Mouse (Mus musculus) adrenal gland (tissue): Measurements from ENCODE around the gene Tigd3.

Experiments used
- intact Hi-C: fragments of 180-260 bp; cut with DNase I; formaldehyde crosslinking; loops from one replicate; pipeline ENCODE4 v1.15.1; 2025

Tigd3 gene

GRCm38 (mm10) chr19:5878362-5878722 is 15.6 kb downstream of the Tigd3 start:
- intact Hi-C loops = loop anchor here (2.0 kb wide), 2 partner anchors 28 to 84 kb away; no protein-coding TSS in a partner anchor

- intact Hi-C loops = loop anchor here (2.0 kb wide), 2 partner anchors 27 to 83 kb away; no protein-coding TSS in a partner anchor
Measured at GRCm38 (mm10) chr19:5877618-5878361, 16.2 kb downstream of the Tigd3 start, which contains the start of gene Slc25a45. Slc25a45 (plus strand) TSS chr19:5877808.

DNA sequence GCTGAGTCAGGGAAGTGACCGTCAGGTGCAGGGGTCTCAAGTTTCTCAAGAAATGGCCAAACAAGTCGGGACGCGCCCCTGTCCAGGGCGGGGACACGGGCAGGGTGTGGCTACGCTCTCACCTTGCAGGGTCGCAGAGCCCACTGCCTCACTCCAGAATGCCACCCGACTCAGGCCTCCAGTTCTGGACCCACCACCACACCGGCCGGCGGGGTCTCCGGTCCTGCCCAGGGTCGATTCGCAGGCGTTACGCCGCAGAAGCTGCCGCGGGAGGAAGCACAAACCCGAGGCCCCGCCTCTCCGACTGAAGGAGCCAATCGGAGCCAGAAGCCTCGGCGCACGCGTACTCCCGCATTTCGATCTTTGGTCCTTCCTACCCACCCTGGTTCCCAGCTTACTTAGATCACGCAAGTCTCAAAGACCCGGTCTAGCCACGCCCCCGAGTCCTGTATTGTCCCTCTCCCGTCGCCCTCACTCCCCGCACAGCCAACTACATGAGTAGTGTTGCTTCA is 18.9 kb downstream of the Tigd3 start, which contains the start of gene Frmd8:
TSS of gene Frmd8 (minus strand) at position 306 of the 512 bp plus-strand sequence.
- intact Hi-C loops = no loop called here

DNA sequence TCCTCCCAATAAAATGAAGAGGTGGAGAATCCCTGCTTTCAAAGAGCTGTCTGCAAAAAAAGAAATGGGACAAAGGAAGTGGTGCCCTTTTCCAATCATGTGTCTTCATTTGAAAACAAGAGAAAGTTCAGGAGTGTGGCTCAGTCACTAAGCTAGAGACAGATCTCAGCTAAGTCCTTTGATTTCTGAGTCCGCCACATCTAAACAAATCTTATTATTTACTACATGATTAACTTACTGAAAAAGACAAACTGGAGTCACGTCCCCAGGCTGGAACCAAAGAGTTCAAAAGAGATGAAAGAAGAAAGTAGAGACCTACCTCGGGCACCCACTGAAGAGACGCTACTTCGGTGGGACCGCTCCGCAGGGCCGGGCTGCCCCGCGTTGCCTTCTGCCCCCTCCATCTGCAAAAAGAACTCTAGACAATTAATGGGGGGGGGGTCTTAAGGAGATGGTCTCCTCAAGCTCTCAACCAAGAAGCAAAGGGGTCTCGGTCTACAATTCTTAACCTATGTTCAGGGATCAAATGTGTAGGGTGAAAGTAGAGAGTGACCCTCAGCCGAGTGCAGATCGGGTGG is 19.5 kb downstream of the Tigd3 start:
- intact Hi-C loops = no loop called here

DNA sequence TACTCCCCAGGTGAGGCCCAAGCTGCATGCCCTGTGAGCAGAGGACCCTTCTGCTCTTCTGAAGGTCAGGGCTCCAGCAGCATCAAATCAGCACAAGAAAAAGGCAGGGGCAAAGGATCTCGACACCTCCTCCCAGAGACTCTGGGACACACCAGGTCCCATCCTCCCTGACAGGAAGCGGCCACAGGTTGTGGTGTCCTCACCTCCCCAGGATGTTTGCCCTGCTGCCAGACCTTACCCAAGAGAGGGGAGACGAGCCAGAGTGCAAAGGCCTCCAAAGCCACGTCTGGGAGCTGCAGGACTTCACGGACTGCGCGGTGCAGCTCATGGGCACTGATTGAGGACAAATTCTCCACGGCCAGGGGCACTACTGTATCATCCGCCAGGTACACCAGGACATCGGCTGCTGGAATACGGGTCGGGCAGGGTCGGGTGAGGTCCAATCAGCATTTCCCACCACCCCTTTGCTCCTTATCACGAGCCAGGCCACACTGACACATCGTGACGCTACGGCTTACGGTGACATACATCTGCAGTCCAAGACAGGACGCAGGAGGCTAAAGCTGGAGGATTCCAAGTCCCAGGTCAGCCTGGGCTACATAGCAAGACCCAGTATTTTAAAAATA is 20.9 kb downstream of the Tigd3 start:
- intact Hi-C loops = no loop called here

DNA sequence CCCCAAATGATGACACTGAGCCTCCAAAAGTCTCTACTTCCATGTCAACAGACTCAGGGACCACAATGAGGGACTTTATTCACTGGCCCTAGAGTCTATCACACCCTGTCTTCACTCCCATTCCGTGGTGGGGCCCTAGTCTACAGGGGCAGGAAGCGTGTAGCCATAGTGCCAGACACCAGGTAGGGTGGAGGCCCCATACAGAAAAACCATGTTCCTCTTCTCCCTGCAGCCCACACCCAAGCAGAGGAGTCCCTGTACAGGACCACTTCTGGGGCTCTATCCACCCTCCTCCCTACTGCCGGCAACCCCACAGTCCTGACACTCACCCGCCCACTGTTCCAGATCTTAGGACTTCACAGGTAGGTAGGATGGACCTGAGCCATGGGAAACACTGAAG is 21.4 kb downstream of the Tigd3 start:
- intact Hi-C loops = no loop called here

GRCm38 (mm10) chr19:5871683-5872082 is 22.3 kb downstream of the Tigd3 start:
- intact Hi-C loops = no loop called here

GRCm38 (mm10) chr19:5871273-5871672 is 22.7 kb downstream of the Tigd3 start:
- intact Hi-C loops = no loop called here

DNA sequence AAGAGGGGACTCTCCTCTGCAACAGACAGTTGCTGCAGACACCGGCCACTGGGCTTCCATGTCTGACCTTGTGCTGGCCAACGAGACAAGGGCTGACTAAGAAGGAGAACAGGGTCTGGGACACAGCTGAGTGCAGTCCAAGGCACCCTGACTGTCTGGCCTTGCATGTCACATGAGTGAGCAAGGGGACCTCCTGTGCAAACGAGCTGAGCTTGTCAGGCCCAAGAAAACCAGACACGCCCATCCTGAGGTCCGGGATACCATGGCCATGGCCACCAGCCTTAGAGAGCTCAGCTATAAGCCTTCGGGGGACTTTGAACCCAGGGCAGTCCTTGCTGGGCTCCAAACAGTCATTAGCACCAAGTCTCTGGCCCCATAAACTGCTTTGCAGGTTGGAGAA is 25.9 kb downstream of the Tigd3 start:
- intact Hi-C loops = no loop called here

DNA sequence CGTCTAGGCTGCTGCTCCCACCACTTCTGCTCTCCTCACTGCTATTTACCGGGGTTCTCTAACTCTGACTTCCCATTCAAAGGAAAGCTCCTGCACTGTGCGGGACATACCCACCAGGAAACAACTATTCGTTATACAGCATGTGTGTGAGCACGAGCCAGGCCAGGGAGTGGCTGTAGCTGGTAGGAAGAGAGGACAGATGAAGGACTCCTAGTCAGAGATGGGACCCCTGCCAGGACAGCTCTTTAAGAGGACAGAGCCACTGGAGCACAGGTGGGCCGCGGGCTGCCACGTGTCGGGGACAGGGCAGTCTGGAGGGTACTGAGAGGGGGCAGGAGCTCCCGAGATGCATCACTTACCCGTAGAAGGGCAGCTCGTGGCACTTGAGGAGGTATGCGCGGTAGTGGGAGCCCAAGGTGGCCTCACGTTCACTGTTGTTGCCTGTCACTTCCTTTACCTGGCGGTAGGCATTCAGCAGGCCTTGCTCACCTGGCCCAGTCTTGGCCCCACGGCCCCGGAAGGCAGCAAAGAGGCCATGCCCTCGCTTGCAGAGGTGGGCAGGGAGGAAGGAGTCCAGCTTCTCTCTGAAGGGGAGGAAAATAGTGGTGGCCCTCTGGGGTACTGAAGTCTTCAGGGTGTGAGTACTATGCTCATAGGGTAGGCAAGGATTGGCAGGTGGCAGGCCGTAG is 29.1 kb downstream of the Tigd3 start:
- intact Hi-C loops = no loop called here

DNA sequence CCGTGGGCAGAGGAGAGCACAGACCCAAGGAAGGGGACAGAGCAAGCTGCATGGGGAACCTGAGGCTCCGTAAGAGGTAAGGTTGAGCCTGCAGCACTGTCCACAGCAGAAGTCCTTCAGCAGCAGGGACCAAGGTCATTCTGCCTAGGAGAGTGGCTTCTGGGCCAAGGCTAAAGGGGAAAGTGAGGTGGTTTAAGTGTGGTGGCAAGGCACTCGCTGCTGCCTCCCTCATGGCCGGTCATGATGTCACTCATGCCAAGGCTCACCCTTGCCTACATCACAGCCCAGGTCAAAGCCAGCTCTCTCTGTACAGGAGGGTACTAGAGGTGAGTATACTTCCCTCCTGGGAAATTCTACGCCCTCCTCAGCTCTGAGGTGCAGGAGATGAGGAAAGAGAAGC is 30.2 kb downstream of the Tigd3 start:
- intact Hi-C loops = no loop called here

DNA sequence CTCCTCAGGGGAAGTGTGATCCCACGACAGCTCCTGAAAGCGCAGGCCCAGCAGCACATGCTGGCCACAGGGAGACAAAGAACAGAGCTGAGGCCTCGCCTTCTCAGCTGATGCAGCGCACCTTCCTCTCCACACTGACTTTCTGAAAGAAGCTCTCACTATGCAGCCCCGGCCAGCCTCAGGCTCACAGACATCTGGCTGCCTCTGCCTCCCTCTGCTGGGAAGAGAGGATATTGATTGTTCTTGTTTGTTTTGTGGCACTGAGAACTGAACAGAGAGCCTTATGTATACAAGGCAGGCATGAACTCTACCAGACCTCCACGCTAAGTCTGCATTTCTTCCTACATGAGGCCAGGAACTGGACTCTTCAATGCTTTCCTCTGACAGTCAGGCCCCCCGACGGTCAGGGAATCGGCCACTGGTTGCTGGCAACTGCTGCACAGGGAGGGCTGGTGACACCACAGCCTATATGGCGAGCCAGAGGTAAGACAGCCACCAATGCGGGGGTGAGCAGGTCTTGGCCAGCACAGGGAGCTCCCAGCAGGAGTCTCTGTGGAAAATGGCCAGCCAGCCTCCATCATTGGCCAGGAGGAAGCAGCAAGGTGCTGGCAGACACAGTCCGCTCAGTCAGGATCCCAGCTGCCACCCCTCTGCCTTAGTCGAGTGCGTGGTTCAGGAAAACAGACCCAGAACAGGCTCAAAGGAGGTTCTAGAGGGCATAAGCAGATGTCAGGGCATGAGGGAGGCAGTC is 31.4 kb downstream of the Tigd3 start:
- intact Hi-C loops = no loop called here

DNA sequence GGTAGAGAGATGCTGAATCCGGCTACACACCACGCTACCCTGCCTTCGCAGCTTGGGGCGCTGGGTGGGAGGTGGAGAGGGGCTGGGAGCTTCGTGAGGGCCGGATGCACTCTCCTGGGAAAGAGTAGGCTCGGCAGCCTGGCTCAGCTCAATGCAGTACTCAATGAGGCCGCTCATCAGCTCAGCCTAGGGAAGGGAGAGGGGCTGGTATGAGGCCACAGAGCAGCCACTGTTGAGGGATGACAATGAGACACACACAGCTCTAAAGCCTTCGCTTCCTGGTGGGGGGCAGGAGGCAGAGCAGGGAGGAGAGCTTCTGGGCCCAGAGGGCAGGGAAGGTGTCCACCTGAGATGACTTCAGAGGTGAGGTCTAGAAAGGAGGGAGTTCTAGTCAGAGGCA is 37.3 kb downstream of the Tigd3 start:
- intact Hi-C loops = loop anchor here (10.0 kb wide), 1 partner anchor 492 kb away; the partner anchor contains the start of genes Banf1 and Eif1ad

- intact Hi-C loops = loop anchor here (10.0 kb wide), 1 partner anchor 487 kb away; the partner anchor contains the start of genes Banf1 and Eif1ad
Measured at GRCm38 (mm10) chr19:5852035-5852722, 41.8 kb downstream of the Tigd3 start.

- intact Hi-C loops = loop anchor here (2.0 to 10.0 kb wide), 3 partner anchors 27 to 487 kb away; partner anchors contain the start of genes Banf1 and Eif1ad
Measured at GRCm38 (mm10) chr19:5851481-5851971, 42.4 kb downstream of the Tigd3 start.

- intact Hi-C loops = loop anchor here (2.0 to 10.0 kb wide), 3 partner anchors 28 to 486 kb away; partner anchors contain the start of genes Banf1 and Eif1ad
Measured at GRCm38 (mm10) chr19:5850860-5851259, 43.1 kb downstream of the Tigd3 start.

DNA sequence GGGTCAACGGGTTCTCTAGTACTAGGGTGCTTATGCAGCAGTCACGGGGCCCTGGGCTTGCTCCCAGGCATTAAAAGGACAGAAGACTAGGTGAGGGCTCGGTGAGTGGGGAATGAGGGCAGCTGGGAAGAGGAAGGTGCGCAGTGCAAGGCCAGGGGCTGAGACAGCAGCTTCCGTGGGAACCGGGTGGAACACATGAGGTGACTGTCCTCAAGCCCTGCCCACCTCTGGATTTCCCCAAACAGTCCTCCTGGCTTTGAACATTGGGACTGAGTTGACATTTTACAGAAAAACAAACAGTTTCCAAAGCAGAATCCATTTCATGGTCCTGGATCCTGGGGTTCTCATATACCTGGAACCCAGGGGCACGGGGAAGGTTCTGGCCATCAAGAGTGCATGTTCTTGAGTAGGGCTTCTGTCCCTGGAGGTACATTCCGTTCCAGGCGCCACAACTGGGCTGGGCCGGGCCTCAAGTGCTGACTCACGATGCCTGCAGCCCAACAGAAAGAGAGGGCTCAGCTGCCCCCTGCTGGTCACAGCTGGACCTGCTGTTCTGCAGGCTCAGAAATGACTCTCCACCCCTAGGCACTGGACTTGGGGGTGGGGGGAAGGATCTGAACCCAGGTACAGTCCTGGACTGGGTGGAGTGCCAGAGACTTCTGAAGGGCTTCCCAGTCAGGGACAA is 44.0 kb downstream of the Tigd3 start:
- intact Hi-C loops = loop anchor here (2.0 to 10.0 kb wide), 3 partner anchors 29 to 485 kb away; partner anchors contain the start of genes Banf1 and Eif1ad

DNA sequence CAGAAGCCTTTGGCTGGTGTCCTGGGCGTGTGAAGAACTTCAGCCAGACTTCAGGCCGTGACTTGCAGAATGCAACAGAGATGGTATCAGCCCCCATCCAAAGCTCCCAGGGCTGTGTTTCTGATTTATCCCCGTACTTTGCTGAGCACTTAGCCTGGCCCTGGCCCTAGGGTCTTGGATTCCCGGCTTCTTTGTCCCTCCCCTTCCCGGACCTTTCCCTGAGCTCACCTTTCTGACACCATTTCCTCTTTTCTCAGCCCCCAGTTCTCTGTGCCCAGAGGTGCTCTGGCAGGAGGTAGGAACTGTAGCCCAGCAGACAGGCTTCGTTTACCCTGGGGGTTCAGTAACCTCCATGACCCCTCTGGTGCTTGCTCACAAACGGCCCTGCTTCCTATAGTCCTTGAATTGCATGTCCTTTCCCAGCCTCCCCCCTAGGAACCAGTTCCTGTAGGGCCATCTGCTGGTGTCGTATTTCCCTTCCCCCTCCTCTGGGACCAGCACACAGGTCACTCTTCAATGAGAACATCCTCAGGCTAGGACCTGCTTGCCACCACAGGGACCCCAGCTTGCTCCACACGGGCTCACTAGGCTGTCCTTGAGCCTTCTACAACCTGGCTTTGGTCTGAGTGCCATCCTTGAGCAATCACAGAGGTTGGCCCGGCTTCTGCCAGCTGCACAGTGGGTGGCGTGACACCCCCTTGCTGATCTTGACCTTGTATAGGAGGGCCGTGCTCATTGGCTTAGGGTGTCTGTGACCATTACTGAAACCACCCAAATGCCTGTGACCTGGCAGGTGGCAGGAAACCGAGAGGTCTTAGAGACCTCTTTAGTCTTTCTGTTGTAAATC is 44.9 kb downstream of the Tigd3 start:
- intact Hi-C loops = no loop called here
